Mouse (Mus musculus) C3H10T1/2 (cell line): ENCODE results near the gene 4933415F23Rik. TPM values are rescaled to one million over a fixed set of nuclear protein-coding genes. Genes with fewer than 3 reads are reported as not detected.

Source experiments
- polyA plus RNA-seq, 2 experiments: library from polyadenylated mRNA; unstranded; fragments of >200 nt; fragmentation: generic; extraction: Trizol; gene quantifications; one replicate each; pipeline ENCODE4 v1.2.1; 2012; ENCODE audit warnings: missing spikeins in 2 of 2

Gene 4933415F23Rik
- polyA plus RNA-seq, result not detected

GRCm38 (mm10) chr1:23102021-23102420, at the start of gene 4933415F23Rik:
4933415F23Rik (minus strand) TSS chr1:23102253.

